Mouse (Mus musculus): ENCODE measurements around the gene Ccdc34.

DNA sequence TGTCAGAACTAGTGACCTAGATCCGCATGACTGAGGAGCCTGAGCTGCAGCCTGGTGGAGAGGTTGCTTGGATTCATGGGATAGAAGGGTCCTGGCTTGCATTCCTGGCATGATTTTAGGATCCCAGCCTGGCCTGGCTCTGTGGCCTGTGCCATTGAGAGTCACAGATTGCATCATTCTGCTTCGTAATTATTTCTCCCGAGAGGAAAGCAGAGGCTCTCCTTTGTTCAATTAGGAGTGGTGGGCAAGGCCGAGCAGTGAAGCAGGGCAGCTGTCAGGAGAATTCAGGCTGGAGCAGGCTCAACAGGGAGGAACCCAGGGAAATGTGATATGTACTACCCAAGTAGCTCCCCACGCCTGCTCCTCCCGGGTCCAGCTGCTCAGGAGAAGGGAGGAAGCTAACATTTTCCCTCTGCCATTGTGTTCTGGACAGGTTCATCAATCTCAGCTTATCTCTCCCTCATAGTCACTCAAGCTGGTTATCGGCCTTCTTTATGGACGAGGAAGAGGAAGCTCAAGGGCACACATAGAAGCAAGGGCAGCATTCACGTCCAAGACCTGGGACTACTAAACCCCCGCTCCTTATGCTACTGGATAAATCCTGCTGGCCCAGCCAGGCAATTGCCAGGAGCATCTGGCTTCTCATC is 162.2 kb downstream of the Ccdc34 start:
- TF ChIP-seq CTCF (IDR thresholded peaks at IDR 0.05; ENCODE audit: low read depth, low read length) (no peak), POLR2A (IDR thresholded peaks at IDR 0.05; ENCODE audit: borderline replicate concordance, low read depth, low read length) (no peak)

Data from bone marrow macrophage, adult 2 months (primary cell).